Mouse (Mus musculus) ovary, adult 18-20 months (tissue): ENCODE data around the gene Sh3bgrl.

Experiments used
- DNase-seq: peaks from one replicate; pipeline ENCODE4 v3.0.0; 2022; ENCODE audit warnings: low spot score, mixed read lengths

Gene Sh3bgrl

DNA sequence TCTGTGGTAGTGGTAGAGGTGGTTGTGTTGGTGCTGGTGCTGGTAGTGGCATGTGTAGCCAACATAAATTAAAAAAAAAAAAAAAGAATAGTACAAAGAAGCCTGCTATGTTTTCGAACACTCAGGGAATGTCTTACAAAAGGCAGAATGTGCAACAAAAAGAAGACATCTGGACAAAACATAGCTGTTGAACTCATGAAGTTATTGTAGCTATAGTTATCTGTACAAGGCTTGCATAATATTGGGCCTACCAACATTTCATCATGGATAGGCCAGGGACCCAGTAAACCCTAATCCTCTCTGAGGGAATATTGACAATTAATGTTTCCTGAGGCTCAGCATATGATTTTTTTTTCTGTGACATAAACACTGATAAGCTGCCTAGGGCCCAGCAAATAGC, 37.3 kb downstream of the Sh3bgrl start:
- no peak for DNase-seq

DNA sequence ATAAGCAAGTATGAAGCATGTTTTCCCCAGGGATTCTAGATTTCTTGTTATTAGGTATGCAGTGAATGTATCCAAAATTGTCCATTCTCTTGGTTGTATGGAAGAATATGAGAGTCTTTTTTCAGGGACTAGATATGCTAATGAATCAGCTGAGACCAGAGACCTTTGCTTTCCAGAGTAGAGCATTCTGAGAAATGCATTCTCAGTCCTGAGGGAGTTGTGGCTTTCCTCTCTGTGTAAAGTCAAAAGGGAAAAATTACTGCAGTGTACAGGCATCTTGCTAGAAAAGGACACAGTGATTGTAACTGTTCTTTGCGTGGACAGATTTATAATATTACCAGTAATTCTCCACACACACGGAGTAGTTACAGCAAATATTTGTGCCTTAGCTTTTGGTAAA, 38.3 kb downstream of the Sh3bgrl start:
- no peak for DNase-seq

DNA sequence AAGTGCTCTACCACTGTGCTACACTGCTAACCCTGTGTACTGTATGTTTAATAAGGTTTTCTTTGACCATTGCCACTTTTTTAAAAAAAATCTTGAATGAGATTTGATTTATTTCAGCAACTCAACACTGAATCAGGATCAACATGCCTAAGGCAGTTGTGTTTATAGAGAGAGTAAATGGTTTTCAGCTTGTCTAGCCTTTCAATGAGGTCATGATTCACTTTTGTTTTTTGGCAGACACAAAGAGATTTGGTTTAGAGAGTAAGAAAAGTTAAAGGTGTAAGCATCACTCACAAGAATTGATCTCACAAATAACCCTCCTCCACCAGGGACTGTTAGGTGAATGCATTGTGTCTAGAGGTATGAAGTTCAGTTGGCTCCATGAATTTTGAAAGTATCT, 41.1 kb downstream of the Sh3bgrl start:
- DNase-seq, result no peak

DNA sequence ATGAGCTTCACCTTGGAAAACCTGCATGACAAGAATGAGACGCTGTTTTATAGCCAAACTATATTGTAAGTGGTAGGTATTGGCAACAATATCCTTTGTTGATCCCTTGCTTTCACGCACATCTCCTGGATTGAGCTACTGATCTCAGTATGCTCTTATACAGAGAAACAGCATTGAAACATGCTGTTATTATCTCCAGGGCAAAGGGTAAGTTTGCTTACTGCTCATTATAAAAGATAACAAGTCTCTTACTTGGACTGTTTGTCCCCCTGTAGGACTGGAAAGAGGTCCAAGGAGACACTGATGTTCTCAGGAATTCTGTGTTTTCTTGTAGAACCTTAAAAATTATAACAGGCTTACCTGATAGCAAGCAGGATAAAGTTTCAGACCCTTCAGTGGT, 41.7 kb downstream of the Sh3bgrl start:
- DNase-seq, result no peak

DNA sequence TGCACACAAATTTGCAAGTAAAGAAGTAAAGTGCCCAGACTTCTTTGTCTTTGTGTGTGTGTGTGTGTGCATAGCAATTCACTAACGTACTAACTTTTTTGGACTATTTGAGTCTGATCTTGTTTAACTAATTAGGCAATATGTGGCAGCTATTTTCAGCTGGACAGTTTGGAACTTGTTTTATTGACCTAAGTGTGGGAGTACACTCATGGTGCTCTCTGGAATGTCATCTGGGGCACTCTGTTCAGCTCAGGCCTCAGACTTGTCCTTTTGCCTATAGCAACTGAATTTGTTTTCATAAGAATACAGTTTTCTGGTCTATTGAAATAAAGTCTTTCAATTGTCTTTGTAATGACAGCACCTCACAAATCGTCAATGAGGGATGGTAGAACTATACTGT, 42.1 kb downstream of the Sh3bgrl start:
- no peak for DNase-seq

DNA sequence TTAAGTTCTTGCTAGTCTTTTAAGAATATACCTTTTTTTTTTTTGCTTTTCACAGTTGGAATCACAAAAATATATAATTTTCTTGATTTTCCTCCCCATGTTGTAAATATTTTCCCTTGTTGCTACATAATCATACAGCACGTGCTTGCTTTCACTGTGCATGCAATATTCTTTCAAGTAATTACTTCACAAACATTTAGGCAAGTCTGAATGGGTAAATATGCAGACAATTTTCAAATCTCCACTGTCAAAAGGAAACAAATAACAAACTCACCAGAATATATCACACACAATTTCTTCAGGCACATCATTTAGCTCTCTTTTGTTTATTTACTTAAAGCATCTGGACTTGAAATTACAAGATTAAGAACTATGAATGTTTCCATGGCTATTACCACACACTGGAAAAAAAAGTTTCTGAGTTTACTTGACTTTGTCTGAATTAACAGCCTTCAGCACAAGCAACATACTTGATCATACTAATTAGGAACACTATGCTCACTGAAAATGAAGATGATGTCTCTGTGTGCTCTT, 46.2 kb downstream of the Sh3bgrl start:
- DNase-seq, result no peak

DNA sequence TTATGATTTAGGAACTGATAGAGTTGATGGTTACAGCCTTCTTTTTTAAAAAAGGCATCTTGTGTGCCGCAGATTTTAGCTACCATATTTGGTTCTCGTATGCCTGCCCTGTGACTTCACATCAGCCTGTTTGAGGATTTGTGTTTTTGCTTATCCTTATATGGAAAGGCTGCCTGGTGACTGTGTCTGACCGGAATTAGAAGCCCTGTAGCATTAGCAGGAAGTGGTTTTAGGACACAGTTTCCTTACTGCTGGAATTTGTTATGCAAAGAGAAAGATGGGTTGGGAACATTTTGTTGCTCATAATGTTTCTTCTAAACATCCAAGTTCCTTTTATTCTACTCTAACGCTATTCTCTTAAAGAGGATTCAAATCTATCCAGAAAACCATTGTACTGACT, 47.1 kb downstream of the Sh3bgrl start:
- no peak for DNase-seq

DNA sequence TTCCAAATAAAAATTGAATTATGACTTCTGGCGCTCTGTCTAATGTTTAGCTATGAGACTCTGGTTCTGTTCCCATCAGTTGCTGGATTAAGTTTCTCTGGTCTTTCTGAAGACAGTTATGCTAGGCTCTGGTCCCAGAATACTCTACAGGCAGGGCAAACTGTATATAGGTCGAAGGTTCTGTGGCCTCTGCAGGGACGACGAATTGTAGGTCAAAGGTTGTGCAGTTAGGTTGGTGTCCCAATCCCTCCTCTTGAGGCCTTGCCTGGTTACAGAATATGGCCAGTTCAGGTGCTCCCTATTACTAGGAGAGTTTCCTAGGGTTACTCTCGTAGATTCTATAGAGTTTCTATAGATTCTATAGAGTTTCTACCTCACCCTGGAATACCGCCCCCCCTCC, 50.6 kb downstream of the Sh3bgrl start:
- no peak for DNase-seq

DNA sequence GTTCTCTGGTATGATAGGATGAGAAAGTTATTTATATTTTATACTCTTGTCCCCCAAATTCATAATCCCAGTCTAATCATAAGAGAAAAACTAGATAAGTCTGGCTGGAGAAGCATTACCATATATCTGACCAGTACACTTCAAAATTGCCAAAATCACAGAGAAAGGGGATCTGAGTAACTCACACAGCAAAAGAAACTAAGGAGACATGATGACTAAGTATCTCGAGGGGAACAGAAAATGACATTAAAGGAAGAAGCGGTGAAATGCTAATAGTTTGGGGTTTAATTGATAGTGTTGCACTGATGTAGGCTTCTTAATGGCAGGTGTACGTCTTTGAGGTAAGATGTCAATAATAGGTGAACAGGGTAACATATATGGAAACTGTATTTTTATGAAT, 51.9 kb downstream of the Sh3bgrl start:
- no peak for DNase-seq

DNA sequence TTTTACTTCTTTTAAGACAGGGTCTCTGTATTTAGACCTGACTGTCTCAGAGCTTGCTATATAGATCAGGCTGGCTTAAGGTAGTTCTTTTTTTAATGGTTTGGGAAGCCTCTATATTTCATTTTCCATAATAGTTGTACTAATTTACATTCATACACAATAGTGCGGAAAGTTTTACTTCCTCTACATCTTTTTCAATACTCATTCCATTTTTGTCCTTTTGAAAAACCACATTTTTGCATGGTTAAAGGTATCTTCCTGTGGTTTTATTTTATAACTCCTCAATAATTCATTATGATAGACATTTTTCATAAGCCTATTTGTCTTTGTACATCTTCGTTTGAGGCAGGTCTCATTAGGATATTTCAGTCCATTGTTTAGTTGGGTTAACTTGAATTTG, 56.1 kb downstream of the Sh3bgrl start:
- DNase-seq, result no peak

DNA sequence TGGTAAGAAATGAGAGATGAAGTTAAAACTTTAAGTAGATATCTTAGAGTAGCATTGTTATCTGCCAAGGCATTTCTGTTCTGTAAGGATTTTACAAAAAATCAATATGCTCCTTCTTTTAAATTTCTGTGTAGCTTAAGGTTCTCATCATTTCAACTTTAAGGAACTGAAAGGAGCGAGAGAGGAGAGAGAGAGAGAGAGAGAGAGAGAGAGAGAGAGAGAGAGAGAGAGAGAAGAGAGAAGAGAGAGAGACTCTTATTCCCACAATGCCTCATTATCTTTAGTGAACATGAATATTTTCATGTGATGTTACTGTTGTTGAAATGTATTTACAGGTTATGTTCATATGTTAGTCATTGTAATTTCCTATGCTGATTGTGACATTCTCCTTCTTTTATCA, 65.2 kb downstream of the Sh3bgrl start:
- DNase-seq, result no peak

DNA sequence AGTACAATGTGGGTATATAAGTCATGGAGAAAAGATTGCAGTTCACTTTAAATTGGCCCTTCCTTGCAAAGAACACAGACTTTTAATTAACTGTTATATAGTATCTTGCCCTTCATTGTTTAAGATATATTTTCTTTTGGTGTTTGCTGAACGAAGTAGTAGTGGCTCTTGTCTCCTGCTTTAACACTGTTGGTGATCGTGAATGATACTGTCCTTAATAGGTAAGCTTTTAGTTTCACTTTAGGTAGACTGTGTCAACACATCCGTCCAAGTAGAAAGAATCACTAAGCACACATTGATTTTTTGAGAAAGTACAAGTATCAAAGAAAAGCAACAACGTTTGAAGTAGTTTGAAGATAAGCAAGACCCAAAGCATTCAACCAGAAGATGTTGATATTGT, 65.7 kb downstream of the Sh3bgrl start:
- DNase-seq, result no peak

DNA sequence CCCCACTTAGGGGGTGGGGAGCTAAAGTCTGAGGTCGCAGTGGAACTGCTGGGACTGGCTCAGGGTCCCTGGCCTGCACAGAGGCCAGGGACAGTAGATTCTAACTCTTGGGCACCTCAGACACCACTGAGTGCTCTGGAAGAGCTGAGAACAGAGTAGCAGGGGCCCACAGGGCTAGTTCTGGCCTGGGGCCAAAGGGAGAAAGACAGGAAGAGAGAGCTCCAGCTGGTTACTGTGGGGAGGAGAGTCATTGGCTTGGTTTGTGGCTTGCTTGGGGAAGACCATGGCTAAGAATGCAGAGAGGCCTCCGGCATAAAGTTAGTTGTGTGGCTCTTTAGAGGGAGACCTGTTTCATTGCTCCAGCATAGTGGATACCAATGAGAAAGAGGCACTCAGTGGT, 79.9 kb downstream of the Sh3bgrl start:
- DNase-seq, result no peak

DNA sequence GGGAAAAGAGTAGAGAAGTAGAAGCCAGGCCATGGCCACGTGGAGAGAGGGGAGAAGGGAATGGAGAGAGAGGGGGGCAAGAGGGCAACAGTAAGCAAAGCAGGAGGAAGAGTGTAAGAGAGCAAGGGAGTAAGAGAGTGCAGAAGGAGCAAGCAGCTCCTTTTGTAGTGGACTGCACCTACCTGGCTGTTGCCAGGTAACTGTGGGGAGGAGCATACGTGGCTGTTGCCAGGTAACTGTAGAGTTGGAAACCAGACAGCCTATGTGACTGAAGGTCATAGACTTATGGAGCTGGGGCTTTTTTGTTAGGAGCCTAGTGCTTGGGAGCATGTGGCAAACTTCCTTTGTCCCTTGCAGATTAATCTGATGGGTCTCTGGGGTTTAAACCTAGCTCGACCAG, 80.3 kb downstream of the Sh3bgrl start:
- DNase-seq, result no peak

DNA sequence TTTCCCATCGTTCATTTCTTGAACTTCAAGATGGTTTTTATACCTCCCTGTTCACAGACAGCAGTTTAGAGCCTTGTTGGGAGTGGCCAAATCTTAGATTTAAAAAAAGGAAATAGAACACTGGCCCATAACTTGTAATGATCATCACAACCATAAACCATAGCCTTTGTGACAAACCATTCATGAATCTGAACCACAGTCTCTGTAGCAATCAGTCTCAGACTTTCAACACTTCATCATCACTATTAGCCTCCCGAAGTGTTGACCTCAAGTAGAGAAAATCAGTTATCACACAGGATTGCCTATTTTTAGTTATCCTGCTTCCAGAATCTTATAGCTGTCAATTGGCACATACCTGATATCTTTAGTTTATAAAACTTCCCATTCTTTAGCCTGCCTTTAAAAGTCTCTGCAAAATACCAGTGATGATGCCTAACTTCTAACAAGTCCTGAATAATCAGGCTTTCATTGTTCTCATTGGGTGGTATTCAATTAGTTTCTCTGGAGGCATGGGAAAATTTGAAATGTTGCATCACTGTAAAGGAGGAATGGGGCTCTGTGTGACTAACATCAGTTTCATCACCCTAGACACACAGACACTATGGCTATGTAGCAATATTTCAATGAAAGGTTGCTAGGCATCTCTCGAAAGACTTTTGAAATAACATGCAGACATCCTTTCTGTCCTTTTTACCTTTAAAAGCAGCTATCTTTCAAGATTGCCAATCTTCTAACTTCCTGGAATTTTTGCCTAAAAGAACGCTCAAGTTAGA, 89.7 kb downstream of the Sh3bgrl start:
- no peak for DNase-seq

DNA sequence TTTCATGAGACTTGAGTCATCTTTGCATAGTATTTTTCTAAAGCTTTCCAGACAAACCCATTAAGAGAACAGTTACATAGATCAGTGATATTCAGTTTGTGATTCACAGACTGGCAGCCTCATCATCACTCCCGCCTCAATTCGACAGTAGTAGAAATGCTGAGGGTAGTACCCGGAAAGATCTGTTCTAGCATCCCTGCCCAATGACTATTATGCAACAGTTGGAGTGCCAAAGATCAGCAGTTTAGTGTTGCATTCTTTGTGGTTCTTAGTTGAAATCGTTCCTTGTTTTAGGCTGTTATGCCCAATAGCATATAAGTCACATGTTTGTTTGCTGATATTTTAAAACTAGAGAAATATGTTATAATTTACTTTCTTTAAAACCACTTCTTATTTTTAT, 94.4 kb downstream of the Sh3bgrl start:
- no peak for DNase-seq

DNA sequence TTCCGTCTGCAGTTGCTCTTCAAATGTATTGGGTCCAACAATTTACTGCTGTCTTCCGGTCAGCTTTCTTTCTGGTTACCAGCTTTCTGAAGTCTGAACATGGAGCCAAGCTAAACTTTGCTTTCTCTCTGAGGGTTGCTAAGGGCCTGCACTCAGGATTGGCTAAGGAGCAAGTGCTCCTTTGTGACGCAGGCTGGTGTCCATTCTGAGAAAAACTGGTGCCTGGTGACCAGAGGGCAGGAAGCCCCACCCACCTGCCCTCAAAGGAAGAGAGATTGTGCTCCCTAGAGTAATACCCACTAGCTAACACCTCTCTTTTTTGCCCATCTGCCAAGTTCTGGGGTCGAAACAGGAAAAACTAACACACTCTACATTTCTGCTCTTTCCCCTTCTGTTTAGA, 95.8 kb downstream of the Sh3bgrl start:
- no peak for DNase-seq

DNA sequence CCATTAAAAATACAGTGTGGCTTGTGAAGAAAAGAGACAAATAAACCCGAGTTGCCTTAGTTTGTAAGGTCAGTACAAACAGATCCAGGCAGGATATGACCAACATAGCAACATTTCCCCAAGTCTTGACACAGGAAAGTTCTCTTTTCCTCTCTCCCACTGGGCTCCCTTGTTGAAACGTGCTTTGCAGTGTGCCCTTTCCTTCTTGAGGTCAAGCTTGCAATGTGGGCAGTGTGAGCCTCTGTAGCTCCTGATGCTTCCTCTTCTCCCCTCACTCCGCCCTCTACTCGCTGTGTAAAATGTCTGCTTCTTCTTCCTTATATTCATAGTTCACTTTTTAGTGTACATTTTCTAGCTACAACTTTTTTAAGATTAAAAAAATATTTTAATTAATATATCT, 96.3 kb downstream of the Sh3bgrl start:
- DNase-seq, result no peak

DNA sequence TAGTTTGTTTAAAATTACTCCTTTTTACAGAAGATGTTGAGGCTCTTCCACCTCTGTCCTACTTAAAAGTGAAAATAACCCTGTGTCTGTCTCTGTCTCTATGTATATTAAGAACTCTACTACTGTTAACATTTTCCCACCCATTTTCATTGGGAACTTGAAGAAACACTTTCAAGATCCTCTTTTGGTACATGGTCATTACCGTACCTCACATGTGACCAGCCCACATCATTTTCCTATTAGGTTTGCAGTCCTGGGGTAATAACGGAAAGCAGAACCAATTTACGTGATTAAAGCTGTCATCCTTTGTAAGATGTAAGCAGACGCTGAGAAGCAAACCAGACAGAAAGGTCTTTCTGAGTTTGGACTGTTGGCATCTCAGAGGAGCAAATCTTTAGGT, 101.3 kb downstream of the Sh3bgrl start, which contains the start of gene Gm6377:
Gm6377 (plus strand) TSS at position 289 of the 400 bp plus-strand sequence.
- no peak for DNase-seq

DNA sequence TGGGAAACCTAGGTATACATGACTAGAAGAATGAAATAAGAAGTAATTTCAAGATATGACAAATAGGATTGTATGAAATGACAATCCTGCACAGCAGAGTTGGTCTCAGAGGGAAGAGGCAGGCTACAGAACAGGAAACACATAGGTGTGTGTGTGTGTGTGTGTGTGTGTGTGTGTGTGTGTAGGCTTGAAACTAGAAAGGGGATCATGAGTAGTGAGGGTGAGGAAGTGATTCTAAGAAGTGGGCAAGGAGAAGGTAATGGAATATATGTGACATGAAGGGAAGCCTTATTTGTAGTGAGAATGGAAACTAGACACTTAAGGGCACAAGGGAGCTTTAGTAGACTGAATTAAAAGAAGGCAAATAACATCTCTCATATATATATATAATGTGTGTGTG, 112.7 kb downstream of the Sh3bgrl start:
- no peak for DNase-seq

DNA sequence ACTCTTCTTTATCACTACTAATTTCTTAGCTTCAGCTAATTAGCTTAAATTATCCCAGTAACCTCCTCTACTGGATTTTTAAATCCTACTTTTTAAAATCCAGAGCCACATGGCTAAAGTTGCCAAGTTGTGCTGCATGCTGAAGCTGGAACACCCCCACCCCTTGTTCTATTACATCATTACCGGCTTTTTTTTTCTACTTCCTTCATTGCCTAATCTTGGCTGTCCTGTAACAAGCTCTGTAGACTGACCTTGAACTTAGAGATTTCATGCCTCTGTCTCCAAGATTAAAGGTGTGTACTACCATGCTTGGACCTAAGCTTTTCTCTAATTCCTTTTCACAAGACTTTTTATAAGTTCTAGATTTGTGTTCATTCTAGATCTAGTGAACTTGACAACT, 133.6 kb downstream of the Sh3bgrl start:
- no peak for DNase-seq

DNA sequence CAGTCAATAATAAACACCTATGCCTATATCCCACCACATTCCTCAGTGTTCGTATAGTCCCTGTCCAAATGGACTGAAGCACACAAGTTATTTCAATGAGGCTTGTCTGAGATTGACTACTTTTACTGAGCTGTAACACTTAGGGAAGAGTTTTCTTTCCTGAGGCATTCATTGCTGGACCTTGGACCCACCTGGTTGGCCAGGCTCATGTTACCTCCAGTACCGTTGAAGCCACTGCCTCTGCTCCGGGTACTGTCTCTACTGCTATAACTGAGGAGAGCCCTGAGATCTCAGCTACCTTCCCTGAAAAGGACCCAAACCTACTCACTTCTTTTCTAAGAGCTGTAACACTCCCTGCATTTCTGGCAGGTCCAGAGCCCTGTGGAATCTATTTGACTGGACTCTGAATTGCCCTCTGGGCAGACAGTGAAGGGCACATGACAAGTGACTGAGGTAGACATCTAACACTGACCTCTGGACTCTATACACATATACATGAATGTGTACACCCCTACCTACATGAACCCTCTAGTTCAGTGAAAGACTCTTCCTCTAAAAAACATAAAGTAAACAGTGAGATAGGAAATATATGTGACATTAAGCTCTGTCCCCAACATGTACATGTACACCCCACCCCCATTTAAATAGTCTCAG, 140.3 kb downstream of the Sh3bgrl start:
- DNase-seq, result no peak

DNA sequence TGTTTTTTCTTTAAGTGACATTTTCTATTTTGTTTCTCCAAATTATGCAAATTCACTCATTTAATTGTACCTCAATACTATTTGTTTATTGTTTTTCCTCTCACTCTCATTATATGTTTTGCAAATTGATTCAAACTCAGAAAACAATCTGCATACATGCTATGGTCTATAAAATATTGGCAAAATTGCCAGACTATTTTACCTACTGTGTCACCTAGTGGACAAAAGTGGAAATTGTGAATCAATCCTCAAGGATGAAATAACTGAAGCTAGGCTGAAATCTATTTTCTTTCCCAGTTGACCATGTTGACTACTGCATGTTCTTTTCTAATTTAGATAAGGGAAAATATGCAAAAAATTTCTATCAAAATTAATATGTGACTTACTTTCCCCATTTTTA, 143.0 kb downstream of the Sh3bgrl start:
- DNase-seq, result no peak
